Mouse (Mus musculus): Measurements from ENCODE around the gene Rgs6. TPM values are rescaled to one million over a fixed set of nuclear protein-coding genes. Genes with fewer than 3 reads are reported as not detected.

The Rgs6 gene
- 1 to 10 TPM in 1 of 4 experiments, under 1 TPM in 3; 0.14 to 1.0 (median 0.67) TPM for total RNA-seq (2022)

DNA sequence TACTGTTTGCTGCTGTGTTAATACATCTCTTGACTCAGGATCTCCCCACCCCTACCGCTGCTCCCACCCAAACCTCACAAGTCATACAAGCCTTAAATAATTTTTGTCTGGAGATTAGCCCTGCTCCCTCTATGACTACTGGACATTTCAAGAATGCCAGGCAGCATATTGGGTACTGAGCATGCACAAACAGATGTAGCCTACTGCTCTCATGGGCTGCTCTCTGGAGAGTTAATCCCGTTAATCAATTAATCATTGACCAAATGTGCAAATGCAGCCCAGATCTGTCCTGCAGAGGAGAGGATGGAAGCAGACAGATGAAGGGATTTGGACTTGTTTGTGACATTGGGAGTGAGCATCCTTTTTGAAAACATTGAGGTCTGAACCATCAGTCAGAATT, at the start of gene Rgs6:
Gene Rgs6 (plus strand): TSS at position 276 of the 400 bp plus-strand sequence.
- DNase-seq: no peak

- DNase-seq: no peak
These were observed 41.0 kb upstream of the Rgs6 start for GRCm38 (mm10) chr12:82547127-82547526.

DNA sequence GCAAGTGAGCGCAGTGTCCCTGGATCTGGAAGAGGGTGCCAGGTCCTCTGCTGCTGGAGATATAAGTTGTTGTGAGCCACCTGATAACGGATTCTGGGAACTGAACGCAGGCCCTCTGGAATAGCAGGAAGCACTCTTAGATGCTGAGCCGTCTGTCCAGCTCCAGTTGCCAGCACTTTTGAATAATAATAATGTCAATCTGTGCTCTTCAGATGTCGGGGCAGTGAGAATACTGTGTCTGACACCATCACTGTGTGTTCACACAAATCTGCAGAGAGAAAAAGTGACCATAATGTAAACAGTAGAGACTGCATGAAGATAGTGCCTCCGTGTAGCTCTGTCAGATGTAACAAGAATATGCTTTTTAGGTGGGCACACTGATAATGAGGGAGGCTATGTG, 38.9 kb upstream of the Rgs6 start:
- DNase-seq: no peak

DNA sequence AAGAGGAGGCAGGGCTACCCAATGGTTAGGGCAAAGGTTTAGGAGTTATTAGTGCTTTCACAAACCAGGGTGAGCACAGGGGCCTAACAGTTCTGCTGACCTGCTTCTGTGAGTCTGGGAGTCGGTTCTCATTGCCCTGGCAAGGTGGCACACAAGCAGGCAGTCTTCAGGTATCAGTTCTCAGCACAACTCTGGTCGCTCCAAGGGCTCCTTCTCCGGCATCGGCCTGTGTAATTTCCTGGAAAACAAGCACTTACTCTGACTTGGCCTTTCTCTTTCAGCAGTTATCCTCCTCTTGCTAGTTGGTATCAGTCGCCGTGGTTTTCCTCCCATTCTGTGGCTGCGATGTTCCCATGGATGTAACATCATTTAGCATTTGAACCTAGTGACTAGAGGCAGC, 38.0 kb upstream of the Rgs6 start:
- no peak for DNase-seq

DNA sequence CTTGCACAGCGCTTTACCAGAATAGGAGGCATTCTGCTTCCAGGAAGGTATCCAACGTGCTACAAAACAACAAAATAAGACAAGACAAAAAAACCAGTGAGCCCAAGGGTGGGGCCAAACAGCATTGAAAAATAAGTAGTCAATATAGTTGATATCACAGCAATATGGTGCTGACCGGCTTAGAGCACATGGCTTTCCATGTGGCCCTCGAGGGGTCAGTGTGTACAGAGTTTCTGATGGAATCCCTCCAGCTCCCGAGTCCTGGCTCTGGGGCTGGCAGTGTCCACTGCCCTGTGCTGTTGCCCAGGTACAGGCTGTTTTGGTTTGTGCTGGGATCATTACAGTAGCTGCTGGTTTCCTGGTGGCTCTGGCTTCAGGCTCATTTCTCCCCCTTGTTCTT, 35.7 kb upstream of the Rgs6 start:
- DNase-seq: no peak

DNA sequence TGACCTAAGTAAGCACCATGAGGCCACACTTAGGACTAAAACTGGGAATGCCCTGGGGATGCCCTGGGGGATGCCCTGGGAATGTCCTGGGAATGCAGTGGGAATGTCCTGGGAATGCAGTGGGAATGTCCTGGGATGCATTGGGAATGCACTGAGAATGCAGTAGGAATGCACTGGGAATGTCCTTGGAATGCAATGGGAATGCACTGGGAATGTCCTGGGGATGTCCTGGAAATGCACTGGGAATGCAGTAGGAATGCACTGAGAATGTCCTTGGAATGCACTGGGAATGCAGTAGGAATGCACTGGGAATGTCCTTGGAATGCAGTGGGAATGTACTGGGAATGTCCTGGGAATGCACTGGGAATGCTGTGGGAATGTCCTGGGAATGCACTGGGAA, 25.2 kb upstream of the Rgs6 start:
- no peak for DNase-seq

DNA sequence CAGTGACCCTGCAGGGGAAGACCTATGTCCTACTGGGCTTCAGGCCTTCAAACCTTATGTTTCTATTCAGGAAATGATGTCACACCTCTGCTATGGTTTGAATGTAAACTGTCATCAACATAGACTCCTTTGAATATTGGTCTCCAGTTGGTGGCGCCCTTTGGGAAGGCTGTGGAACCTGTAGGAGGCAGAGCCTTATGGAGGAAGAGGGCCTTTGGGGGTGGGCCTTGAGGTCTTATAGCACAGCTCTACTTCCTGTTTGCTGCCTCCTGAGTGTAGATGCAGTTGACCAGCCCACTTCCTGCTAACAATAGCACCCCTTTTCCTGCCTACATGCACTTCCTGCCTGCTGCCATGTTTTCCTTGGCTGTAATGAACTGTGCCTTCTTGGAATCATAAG, 19.7 kb upstream of the Rgs6 start:
- no peak for DNase-seq

- no peak for DNase-seq
These were observed 15.4 kb upstream of the Rgs6 start for GRCm38 (mm10) chr12:82572706-82573105.

GRCm38 (mm10) chr12:82586592-82586991, 1.5 kb upstream of the Rgs6 start:
- DNase-seq: no peak

GRCm38 (mm10) chr12:82587348-82587895, 670 bp upstream of the Rgs6 start:
- DNase-seq: no peak

GRCm38 (mm10) chr12:82588846-82589630, 946 bp downstream of the Rgs6 start:
- no peak for DNase-seq

GRCm38 (mm10) chr12:82599011-82599410, 10.9 kb downstream of the Rgs6 start:
- no peak for DNase-seq

DNA sequence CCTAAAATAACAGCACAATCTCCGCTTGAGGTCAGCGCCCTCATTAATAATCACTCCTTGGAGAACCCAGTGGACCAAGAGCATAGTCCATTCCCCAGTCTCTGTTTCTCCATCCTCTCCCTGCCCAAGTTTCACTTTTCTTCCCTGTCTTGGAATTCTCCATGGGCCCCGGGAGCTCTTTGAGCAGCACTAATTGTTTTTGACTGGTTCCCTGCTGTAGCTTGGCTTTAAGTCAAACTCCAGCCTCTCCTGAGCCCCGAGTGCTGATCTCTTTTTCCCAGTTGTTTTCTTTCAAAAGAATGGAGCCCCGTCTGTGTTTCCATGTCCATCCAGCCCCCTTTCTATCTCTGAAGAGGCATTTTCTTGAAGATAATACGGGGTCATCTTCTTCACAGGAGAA, 12.3 kb downstream of the Rgs6 start:
- no peak for DNase-seq

GRCm38 (mm10) chr12:82602823-82603222, 14.7 kb downstream of the Rgs6 start:
- DNase-seq: no peak

DNA sequence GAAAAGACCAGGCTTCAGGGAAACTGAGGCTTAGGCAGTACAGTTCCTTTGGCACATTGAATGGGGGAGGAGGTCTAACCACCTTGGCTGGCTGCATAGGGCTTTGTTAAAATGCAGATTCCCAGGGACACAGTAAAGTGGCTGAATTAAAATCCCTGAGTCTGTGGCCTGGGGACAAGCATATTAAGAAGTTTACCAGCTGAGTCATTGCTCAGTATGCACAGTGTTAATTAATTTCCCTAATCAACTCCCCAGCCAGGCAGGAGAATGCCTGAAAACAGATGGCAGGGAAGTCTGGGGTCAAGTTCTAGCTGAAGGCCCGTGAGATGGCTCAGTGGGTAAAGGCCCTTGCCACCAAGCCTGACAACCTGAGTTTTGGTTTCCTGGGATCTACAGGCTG, 15.2 kb downstream of the Rgs6 start:
- no peak for DNase-seq

DNA sequence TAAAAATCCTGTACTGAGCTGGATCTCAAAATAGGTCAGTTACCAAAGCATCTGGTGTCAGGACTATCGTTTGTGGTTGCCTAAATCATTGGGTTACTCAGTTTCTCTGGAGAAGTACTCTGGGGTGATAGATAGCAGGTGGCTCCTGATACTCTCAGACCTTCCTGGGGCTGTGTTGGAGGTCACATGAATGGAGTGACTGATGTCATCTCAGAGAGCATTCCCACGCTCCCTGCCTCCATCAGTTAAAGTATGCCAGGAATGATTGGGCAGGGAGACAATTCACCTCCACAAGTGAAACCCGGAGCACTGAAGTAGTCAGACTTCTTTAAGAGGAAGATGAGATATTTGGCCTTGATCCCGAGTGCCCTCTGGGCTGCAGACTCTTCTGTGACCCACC, 15.9 kb downstream of the Rgs6 start:
- DNase-seq: no peak

DNA sequence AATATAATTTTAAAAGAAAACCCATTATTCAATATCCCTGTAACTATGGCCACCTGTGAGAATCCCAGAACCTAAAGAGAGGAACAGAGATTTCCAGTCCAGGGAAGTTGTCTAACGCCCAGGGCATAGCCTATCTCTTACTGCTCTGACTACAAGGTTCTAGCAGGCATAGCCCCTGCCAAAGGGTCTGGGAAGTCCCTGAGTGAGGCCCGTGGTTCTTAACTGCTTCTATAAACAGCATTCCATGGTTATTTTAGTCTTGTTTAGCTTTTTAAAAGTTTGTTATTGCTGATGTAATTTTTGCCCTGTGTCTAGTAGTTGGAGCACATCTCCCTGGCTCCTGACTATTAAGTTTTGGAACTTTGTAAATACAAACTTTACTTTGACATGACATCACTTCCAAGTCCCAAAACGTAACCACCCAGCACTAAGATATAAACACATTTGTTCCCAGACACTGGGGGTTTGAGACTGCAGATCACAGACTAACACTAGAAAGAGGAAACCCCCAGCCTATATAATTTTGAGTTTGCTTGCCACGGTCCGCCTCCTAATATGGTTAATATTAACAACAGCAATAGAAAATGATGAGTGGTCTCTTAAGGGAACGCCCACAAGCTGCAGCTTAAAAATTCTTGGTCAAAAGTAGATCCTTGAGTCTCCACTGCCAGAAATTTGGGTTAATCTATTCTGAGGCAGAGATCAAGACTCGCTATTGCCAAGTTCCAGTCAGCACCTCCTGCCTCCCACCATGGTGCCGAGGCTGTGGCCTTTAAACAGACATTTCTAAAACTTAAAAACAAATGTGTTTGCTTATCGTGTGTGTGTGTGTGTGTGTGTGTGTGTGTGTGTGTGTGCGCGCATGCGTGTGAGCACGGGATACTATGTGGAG, 24.9 kb downstream of the Rgs6 start:
- DNase-seq: no peak

GRCm38 (mm10) chr12:82616486-82616812, 28.4 kb downstream of the Rgs6 start:
- no peak for DNase-seq

DNA sequence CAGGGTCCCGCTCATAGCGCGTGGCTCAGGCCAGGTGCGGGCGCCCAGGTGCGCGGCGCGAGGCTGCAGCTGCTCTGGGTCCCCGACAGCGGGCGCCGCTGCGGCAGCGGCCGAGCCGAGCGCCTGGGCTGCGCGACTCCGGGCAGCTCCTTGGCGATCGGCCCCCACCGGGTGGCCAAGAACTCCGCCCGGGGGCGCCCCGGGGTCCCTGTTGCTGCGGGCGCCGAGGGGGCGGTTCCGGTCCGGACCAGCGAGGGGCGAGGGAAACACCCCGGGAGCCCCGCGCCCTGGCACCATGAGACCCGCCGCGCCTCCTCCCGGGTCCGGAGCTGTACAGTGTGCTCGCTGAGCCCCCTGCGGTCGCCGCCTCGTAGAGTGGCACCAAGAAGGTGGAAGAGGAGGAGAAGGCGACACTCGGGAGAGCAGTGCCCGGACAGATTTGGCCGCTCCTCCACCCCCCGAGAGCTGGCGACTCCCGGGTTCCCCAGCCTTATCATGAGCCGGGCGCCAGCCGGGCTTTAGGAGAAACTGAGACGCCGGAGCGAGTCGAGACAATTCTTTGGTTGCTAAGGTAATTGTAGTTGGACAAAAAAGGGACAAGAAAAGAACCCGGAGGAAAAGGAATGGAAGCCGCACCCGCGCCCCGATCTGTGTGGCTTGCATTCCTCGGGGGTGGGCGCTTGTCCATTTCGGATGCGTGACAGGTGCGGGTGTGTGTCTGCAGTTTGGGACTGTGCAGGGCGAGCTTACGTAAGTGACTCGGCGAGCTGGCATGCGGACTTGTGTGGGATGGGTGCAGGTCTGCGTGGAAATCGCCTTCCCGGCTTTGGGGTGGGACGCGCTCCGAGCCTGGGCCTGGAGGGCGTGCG, 29.0 kb downstream of the Rgs6 start:
- DNase-seq: peak; percentile 3

DNA sequence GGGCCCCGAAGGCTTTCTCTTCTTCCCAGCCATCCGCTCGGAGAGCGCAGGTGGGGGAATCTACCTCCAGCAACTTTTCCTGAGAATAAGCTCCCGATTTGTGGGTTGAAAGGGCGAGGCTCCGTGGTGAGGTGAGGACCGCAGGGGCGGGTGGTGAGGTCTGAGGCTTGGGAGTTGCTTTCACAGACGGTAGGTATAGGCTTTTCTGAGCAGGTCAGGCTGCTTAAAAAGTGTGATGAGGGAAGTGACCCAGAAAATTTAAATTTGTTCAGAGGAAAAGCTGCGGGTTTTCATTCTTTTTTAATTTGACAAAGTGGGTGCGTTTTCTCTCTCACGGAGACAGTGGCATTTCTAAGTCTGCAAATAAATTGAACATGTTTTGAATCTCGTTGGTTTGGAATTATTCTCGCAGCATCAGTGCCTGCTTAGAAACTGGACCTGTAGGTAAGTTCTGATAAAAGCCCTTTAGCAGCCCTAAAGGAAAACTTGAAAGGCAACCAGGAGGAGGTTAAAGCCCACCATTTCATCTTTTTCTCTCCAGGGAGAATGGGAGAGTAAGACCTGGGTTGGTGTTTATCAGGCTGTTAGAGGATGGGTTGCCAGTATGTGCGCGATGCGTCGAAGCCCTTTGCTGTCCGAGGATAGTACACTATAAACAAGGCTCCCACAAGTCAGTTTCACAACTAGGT, 29.7 kb downstream of the Rgs6 start:
- DNase-seq: no peak

GRCm38 (mm10) chr12:82640441-82640840, 52.3 kb downstream of the Rgs6 start:
- no peak for DNase-seq

GRCm38 (mm10) chr12:82647876-82648275, 59.8 kb downstream of the Rgs6 start:
- no peak for DNase-seq

Data from adrenal gland, adult 8-10 months (tissue).